ENCODE assay signal across 8 mouse cellular contexts in the genomic region with DNA sequence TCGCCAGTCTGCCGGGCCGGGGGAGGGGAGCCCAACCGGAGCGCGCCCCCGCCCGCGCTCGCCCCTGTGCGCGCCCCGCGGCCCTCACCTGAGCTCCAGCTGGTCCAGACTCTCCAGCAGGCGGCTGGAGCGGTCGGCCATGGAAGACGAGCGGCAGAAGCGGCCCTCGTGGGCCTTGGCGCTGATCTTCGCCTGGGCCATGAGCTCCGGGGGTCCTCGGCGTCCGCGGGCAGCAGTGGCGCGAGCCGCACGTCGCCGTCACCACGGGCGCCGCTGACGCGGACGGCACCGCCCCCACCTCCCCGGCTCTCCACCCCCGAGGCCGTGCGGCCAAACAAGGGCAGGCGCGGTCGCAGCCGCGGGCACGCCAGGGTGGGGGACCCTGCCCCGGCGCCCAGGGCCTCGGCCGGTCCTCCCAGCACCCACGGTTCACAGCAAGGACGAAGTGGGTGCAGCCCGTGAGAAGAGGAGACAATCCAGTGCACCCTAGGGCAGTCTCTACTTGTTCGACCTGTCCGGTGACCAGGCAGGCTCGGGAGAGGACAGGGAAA. TPM values are rescaled to one million over a fixed set of nuclear protein-coding genes. Genes with fewer than 3 reads are reported as not detected.
DNase-seq lines count a peak whose midpoint lies in the region; ATAC-seq and TF ChIP-seq lines count a peak whose summit lies in the region.

A gene (minus strand): TSS at position 305 of the 551 bp plus-strand sequence.

- H3K27me3 ChIP-seq in E14TG2a.4 (ENCODE audit: insufficient read depth, low read length), result peaks cover 37% of the 10 kb centered on the region
- H3K27me3 ChIP-seq in forebrain, embryonic 12.5 days, result no peaks in the 10 kb centered on the region
- H3K27me3 ChIP-seq in lung, postnatal 0 days (replicated peaks; ENCODE audit: insufficient read depth, low read length), result no peaks in the 10 kb centered on the region

- H3K4me3 ChIP-seq in E14TG2a.4 (replicated peaks; ENCODE audit: low read length), result peak within 1 kb of the TSS; percentile 82
- peak within 1 kb of the TSS; percentile 58 for H3K4me3 ChIP-seq in forebrain, embryonic 12.5 days (replicated peaks)
- H3K4me3 ChIP-seq in lung, postnatal 0 days (ENCODE audit: low read depth, low read length), result peak within 1 kb of the TSS; percentile 71

- peak within 1 kb of the TSS; percentile 79 for H3K9ac ChIP-seq in forebrain, embryonic 12.5 days
- peak within 1 kb of the TSS; percentile 68 for H3K9ac ChIP-seq in lung, postnatal 0 days (replicated peaks; ENCODE audit: low read depth)

- peak; percentile 30 for DNase-seq in c-Kit-positive CD71-positive TER-119-positive erythroid progenitor cells, embryonic 14.5 days (ENCODE audit: low spot score)
- peak; percentile 76 to 82 for DNase-seq in heart, postnatal 10 days
- DNase-seq in kidney, postnatal 4 days, result peak; percentile 74 to 85
- peak; percentile 63 for DNase-seq in lung, postnatal 0 days (ENCODE audit: low spot score)
- peak; percentile 51 for DNase-seq in ovary, postnatal 14 days (ENCODE audit: low spot score)
- DNase-seq in thymus, postnatal 25 days, result peak; percentile 54

- intact Hi-C loops in heart, postnatal 10 days (cut with DNase I), result loop anchor here (5.0 to 10.0 kb wide), 2 partner anchors 55 to 207 kb away; a partner anchor contains a TSS

- H3K36me3 ChIP-seq in E14TG2a.4 (ENCODE audit: insufficient read depth, low read length), result peaks cover 26% of the 10 kb centered on the region
- peaks cover 9% of the 10 kb centered on the region; the same call in 1 of the 2 replicates for H3K36me3 ChIP-seq in forebrain, embryonic 12.5 days (replicated peaks)
- no peaks in the 10 kb centered on the region; the same call in 1 of the 2 replicates for H3K36me3 ChIP-seq in lung, postnatal 0 days (ENCODE audit: insufficient read depth, low read length)

- no peaks in the 10 kb centered on the region for H3K9me3 ChIP-seq in E14TG2a.4 (ENCODE audit: low read length)
- no peaks in the 10 kb centered on the region for H3K9me3 ChIP-seq in forebrain, embryonic 12.5 days
- H3K9me3 ChIP-seq in lung, postnatal 0 days (ENCODE audit: low read length), result no peaks in the 10 kb centered on the region

- WGBS in forebrain, embryonic 12.5 days, result 1% methylated on average over 54 of the region's 61 CpGs
- under 1% methylated on average over 47 of the region's 61 CpGs for WGBS in lung, postnatal 0 days

- ATAC-seq in forebrain, embryonic 12.5 days (ENCODE audit: low FRiP score), result peak; percentile 87
- ATAC-seq in lung, postnatal 0 days, result peak; percentile 90

- peak within 1 kb of the TSS; percentile 86 for H3K4me2 ChIP-seq in forebrain, embryonic 12.5 days
- H3K4me2 ChIP-seq in lung, postnatal 0 days (replicated peaks; ENCODE audit: low read depth, low read length), result peak within 1 kb of the TSS; percentile 98

- peaks cover 55% of the 10 kb centered on the region for H3K4me1 ChIP-seq in E14TG2a.4 (replicated peaks; ENCODE audit: low read depth, low read length)
- peaks cover 18% of the 10 kb centered on the region for H3K4me1 ChIP-seq in forebrain, embryonic 12.5 days
- H3K4me1 ChIP-seq in lung, postnatal 0 days (ENCODE audit: insufficient read depth, low read depth, low read length), result peaks cover 8% of the 10 kb centered on the region; the same call in 1 of the 2 replicates

- no peak for TF ChIP-seq CTCF in E14TG2a.4 (conservative IDR thresholded peaks at IDR 0.05; ENCODE audit: low read length)
- no peak; the same call in 1 of the 2 replicates for TF ChIP-seq CTCF in lung, postnatal 0 days (IDR thresholded peaks at IDR 0.05)

- no peak for TF ChIP-seq EP300 in lung, postnatal 0 days (IDR thresholded peaks at IDR 0.05)

- 0 out of 2 replicates have a peak within 1 kb of the TSS, but pooled peaks have one; percentile 0 for H3K27ac ChIP-seq in forebrain, embryonic 12.5 days
- H3K27ac ChIP-seq in lung, postnatal 0 days (ENCODE audit: low read length), result peak within 1 kb of the TSS; percentile 49

RNA-seq across cellular contexts. Expression of the gene that starts here (rescaled TPM):
- 28.3 and 29.0 TPM in 2 replicates for polyA plus RNA-seq in forebrain, embryonic 12.5 days (2016; fragmentation: Nextera tagmentation; extraction: Ambion mirVana)
- 10 to 100 TPM; 53.7 to 54.6 TPM for total RNA-seq in heart, postnatal 10 days (2021)
- 16.3 and 17.4 TPM in 2 replicates for polyA plus RNA-seq in lung, postnatal 0 days (2015; fragmentation: Nextera tagmentation; extraction: Ambion mirVana)

Comparison
In these comparisons a context has a peak if more than half of its experiments do, and no peak if none do; other contexts are left out.
1. Peak in every context shown above with its lines: DNase-seq, ATAC-seq, H3K4me3 ChIP-seq and H3K27ac ChIP-seq.